Mouse (Mus musculus): ENCODE data around the gene Ifi47. TPM values are rescaled to one million over a fixed set of nuclear protein-coding genes. Genes with fewer than 3 reads are reported as not detected.

Ifi47 gene
- polyA plus RNA-seq (2014; fragmentation: Illumina TruSeq; extraction: RNeasy Lipid Tissue Mini Kit (QIAGEN cat#74804); ENCODE audit: insufficient read depth, low read depth, low replicate concordance), result 39.1 TPM

DNA sequence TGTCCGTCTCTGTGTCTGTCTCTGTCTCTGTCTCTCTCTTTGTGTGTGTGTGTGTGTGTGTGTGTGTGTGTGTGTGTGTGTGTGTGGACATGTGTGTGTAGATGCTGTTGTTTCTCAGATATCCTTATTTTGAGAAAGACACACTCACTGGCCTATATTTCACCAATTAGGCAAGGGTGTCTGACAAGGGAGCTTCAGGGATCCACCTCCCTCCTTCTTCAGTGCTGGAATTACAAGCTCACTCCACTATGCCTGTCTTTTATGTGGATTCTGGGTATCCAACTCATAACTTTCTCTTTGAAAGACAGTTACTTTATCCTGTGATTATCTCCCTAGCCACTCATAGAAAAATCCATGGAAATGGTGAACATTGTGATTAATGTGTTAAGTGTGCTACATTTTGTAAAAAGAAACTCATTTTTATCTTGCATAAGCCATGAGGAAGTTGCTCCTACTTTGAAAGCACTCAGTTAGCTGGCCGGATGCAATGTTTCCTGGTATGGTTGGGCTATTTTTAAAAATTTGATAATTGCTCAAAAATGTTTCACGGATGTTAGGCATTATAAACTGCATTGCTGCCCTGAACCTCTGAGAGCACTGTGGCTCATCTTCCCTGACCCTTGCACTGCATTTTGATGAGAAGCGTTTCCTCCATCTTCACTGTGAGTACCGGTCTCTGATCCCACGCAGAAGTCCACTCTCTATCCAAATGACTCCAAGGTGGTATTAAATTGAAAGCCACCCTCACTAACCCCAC, at the start of gene Ifi47:
Gene Ifi47, plus strand, starts transcription at position 587 of the 757 bp plus-strand sequence.

DNA sequence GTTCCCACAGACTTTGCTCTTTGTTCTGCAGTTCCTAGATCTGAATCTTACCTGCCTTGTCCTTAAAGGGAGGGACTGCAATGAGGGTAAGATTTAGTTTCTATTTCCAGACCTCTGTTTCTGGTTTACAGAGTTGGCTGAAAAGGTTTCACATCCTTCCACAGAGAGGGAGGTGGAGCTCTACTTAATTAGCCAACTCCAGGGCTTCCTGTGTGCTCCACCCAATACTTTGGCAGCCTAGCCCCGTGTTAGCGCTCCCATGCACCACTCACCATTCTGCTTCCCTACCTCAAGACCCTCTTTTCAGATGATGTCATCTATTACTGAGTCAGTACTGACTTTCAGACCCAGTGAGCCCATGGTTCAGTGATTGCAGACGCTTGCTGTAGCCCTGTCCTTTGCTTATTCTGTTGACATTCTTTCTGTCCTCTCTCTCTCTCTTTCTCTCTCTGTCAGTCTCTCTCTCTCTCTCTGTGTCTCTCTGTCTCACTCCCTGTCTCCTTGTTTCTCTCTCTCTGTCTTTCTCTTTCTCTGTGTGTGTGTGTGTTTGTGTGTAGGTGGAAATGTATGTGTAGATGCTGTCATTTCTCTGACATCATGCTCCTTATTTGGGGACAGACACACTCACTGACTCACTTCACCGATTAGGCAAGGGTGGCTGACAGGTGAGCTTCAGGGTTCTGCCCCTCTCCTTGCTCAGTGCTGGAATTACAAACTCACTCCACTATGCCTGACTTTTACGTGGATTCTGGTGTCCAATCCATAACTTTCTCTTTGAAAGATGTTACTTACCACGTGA, 25.1 kb upstream of the Ifi47 start, which contains the start of gene 9930111J21Rik2:
Gene 9930111J21Rik2, minus strand, starts transcription at position 150 of the 799 bp plus-strand sequence.

DNA sequence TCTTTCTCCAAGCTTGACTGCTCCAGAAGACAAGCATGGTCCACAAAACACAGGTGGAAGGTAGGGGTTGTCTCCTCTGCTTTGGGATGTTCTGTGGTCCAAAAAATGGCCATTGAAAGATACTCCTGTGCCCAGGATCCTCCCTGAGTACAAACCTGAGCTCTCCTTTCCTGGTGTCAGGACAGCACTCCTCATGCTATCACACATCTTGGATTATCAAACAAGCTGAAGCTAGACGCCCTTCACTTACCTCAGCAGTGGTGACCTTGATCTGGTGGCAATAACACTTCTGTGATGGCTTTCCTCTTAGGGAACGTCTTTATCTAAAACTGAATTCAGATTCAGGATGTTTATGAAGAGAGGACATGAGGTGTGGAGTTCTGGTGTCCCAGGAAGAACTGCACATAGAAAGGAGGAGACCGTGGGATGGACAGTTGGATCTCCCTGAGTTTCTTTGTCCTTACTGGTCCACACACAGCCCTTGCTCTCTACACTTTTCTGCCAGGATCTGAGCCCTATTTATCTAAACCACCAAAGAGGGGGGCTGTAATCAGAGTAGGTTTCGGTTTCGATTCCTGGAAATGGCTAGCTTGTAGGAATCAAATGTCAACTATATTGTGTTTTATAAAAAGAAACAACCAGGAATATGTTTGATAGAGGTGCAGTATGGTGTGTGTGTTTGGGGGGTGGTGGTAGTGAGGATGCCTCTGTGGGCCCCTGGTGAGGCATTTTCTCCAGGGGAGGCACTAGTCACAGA, 12.5 kb upstream of the Ifi47 start, which contains the start of gene Tgtp2:
Gene Tgtp2, minus strand, starts transcription at position 494 of the 757 bp plus-strand sequence.

DNA sequence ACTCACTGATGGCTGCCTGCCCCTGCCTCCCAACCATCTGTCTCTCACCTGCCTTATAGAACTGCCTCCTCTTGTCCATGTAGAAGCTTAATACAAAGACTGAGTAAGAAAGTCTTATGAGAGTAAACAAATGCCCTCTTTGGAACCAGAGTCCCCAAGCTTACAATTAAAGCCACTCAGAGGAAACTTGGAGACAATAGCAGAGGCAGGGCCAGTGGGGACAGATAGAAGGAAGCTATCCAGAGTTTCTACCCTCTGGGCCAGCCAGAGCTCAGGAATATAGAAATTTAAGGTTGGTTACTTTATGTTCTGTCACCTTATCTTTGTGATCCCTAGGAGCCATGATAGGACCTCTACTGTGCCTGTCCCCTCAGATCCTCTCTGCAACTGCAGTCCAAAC, 38.4 kb downstream of the Ifi47 start, which contains the start of gene Olfr1396:
Gene Olfr1396, minus strand, starts transcription at position 101 of the 400 bp plus-strand sequence.

DNA sequence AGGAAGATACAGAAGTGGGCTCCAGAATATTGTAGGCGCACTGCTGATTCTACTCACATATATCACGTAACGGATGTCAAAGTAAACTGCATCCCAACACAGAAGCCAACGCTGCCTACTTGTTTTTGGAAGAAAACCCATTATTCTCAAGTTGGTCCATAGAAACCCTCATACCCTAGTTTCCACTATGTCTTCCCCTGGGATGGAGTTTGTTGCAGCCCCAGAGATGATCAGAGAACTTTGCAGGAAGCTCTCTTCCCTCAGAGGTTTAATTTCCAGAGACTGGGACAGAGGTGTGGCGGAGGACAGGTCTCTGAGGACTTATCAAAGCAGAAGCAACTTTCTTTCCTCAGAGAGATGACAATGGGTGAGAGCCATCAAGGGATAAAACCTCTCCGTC, 65.6 kb downstream of the Ifi47 start, which contains the start of gene Olfr1395:
Gene Olfr1395, plus strand, starts transcription at position 301 of the 400 bp plus-strand sequence.

Other genes starting within 250 kb of the Ifi47 start
- 8.9 TPM for gene Gm12184, start 249.9 kb upstream of the Ifi47 start, polyA plus RNA-seq (2014; fragmentation: Illumina TruSeq; extraction: RNeasy Lipid Tissue Mini Kit (QIAGEN cat#74804); ENCODE audit: insufficient read depth, low read depth, low replicate concordance)
- gene Irgm1, start 204.9 kb upstream of the Ifi47 start, polyA plus RNA-seq (2014; fragmentation: Illumina TruSeq; extraction: RNeasy Lipid Tissue Mini Kit (QIAGEN cat#74804); ENCODE audit: insufficient read depth, low read depth, low replicate concordance), result 22.6 TPM
- gene Gm5431, start 174.4 kb upstream of the Ifi47 start, polyA plus RNA-seq (2014; fragmentation: Illumina TruSeq; extraction: RNeasy Lipid Tissue Mini Kit (QIAGEN cat#74804); ENCODE audit: insufficient read depth, low read depth, low replicate concordance), result 0.97 TPM
- 2.9 TPM for gene Psme2b, start 130.4 kb upstream of the Ifi47 start, polyA plus RNA-seq (2014; fragmentation: Illumina TruSeq; extraction: RNeasy Lipid Tissue Mini Kit (QIAGEN cat#74804); ENCODE audit: insufficient read depth, low read depth, low replicate concordance)
- gene Olfr56, start 97.7 kb upstream of the Ifi47 start, polyA plus RNA-seq (2014; fragmentation: Illumina TruSeq; extraction: RNeasy Lipid Tissue Mini Kit (QIAGEN cat#74804); ENCODE audit: insufficient read depth, low read depth, low replicate concordance), result 0.87 TPM
- 1.6 TPM for gene 9930111J21Rik1, start 97.2 kb upstream of the Ifi47 start, polyA plus RNA-seq (2014; fragmentation: Illumina TruSeq; extraction: RNeasy Lipid Tissue Mini Kit (QIAGEN cat#74804); ENCODE audit: insufficient read depth, low read depth, low replicate concordance)
- gene Gm12185, start 84.4 kb upstream of the Ifi47 start, polyA plus RNA-seq (2014; fragmentation: Illumina TruSeq; extraction: RNeasy Lipid Tissue Mini Kit (QIAGEN cat#74804); ENCODE audit: insufficient read depth, low read depth, low replicate concordance), result 0.61 TPM
- gene Tgtp1, start 82.4 kb upstream of the Ifi47 start, polyA plus RNA-seq (2014; fragmentation: Illumina TruSeq; extraction: RNeasy Lipid Tissue Mini Kit (QIAGEN cat#74804); ENCODE audit: insufficient read depth, low read depth, low replicate concordance), result 6.5 TPM
- 3.5 TPM for gene 9930111J21Rik2, start 25.3 kb upstream of the Ifi47 start, polyA plus RNA-seq (2014; fragmentation: Illumina TruSeq; extraction: RNeasy Lipid Tissue Mini Kit (QIAGEN cat#74804); ENCODE audit: insufficient read depth, low read depth, low replicate concordance)
- gene Tgtp2, start 12.4 kb upstream of the Ifi47 start, polyA plus RNA-seq (2014; fragmentation: Illumina TruSeq; extraction: RNeasy Lipid Tissue Mini Kit (QIAGEN cat#74804); ENCODE audit: insufficient read depth, low read depth, low replicate concordance), result 23.2 TPM
- not detected for gene Olfr1396, start 38.3 kb downstream of the Ifi47 start, polyA plus RNA-seq (2014; fragmentation: Illumina TruSeq; extraction: RNeasy Lipid Tissue Mini Kit (QIAGEN cat#74804); ENCODE audit: insufficient read depth, low read depth, low replicate concordance)
- not detected for gene Olfr1395, start 65.7 kb downstream of the Ifi47 start, polyA plus RNA-seq (2014; fragmentation: Illumina TruSeq; extraction: RNeasy Lipid Tissue Mini Kit (QIAGEN cat#74804); ENCODE audit: insufficient read depth, low read depth, low replicate concordance)
- not detected for gene Olfr1394, start 77.8 kb downstream of the Ifi47 start, polyA plus RNA-seq (2014; fragmentation: Illumina TruSeq; extraction: RNeasy Lipid Tissue Mini Kit (QIAGEN cat#74804); ENCODE audit: insufficient read depth, low read depth, low replicate concordance)
- 0.89 TPM for gene Btnl9, start 110.6 kb downstream of the Ifi47 start, polyA plus RNA-seq (2014; fragmentation: Illumina TruSeq; extraction: RNeasy Lipid Tissue Mini Kit (QIAGEN cat#74804); ENCODE audit: insufficient read depth, low read depth, low replicate concordance)
- 10.9 TPM for gene Zfp62, start 126.7 kb downstream of the Ifi47 start, polyA plus RNA-seq (2014; fragmentation: Illumina TruSeq; extraction: RNeasy Lipid Tissue Mini Kit (QIAGEN cat#74804); ENCODE audit: insufficient read depth, low read depth, low replicate concordance)
- gene Mgat1, start 167.6 kb downstream of the Ifi47 start, polyA plus RNA-seq (2014; fragmentation: Illumina TruSeq; extraction: RNeasy Lipid Tissue Mini Kit (QIAGEN cat#74804); ENCODE audit: insufficient read depth, low read depth, low replicate concordance), result 66.7 TPM
- gene Olfr1393, start 201.7 kb downstream of the Ifi47 start, polyA plus RNA-seq (2014; fragmentation: Illumina TruSeq; extraction: RNeasy Lipid Tissue Mini Kit (QIAGEN cat#74804); ENCODE audit: insufficient read depth, low read depth, low replicate concordance), result not detected
- not detected for gene Olfr1392, start 208.7 kb downstream of the Ifi47 start, polyA plus RNA-seq (2014; fragmentation: Illumina TruSeq; extraction: RNeasy Lipid Tissue Mini Kit (QIAGEN cat#74804); ENCODE audit: insufficient read depth, low read depth, low replicate concordance)
- not detected for gene Olfr10, start 228.2 kb downstream of the Ifi47 start, polyA plus RNA-seq (2014; fragmentation: Illumina TruSeq; extraction: RNeasy Lipid Tissue Mini Kit (QIAGEN cat#74804); ENCODE audit: insufficient read depth, low read depth, low replicate concordance)
- not detected for gene Olfr1391, start 246.2 kb downstream of the Ifi47 start, polyA plus RNA-seq (2014; fragmentation: Illumina TruSeq; extraction: RNeasy Lipid Tissue Mini Kit (QIAGEN cat#74804); ENCODE audit: insufficient read depth, low read depth, low replicate concordance)

Data from lung, adult 10 weeks (tissue).